Mouse (Mus musculus) Patski (cell line): Measurements from ENCODE around the gene C1qa. TPM values are rescaled to one million over a fixed set of nuclear protein-coding genes. Genes with fewer than 3 reads are reported as not detected.

Source experiments
- ATAC-seq: fragments of 100-300 bp; one replicate; pipeline ENCODE4 v1.8.0; 2021
- CTCF ChIA-PET: fragments of 350-600 bp; sonication (Branson Sonifier 250); formaldehyde crosslinking; loops from one replicate; lab custom pipeline; 2022; ENCODE audit warnings: inconsistent platforms; lab: Charles Lee
- POLR2A ChIA-PET: fragments of 350-600 bp; sonication (Branson Sonifier 250); formaldehyde crosslinking; loops from one replicate; lab custom pipeline; 2022; ENCODE audit warnings: antibody characterized with exemption, inconsistent platforms; lab: Charles Lee
- DNase-seq: peaks from one replicate; pipeline ENCODE4 v3.0.0-alpha.2; 2011; ENCODE audit warnings: low read depth, low spot score
- H3K27me3 ChIP-seq: fragments of 371-371 bp; one replicate; pipeline ENCODE4 v1.5.1; 2021
- CTCF ChIP-seq: fragments of 100-300 bp; IDR thresholded peaks from one replicate; pipeline ENCODE4 v1.5.1; 2021
- in situ Hi-C: fragments of 300-500 bp; cut with MboI; formaldehyde crosslinking; loops from 3 replicates; pipeline ENCODE4 v1.11.1; 2018; ENCODE audit warnings: low pct_unique_long_range_greater_than_20kb, mixed read lengths
- polyA plus RNA-seq: library from polyadenylated mRNA; unstranded; gene quantifications from one replicate; pipeline ENCODE4 v1.2.3, GENCODE M21; 2021

C1qa gene
- polyA plus RNA-seq, 1 experiment from 2014 or later: not detected

GRCm38 (mm10) chr4:136899154-136899553 is 551 bp upstream of the C1qa start:
- no peak for TF ChIP-seq CTCF
- no peak for ATAC-seq
- ChIA-PET CTCF (no interaction called here), POLR2A (no interaction called here)
- in situ Hi-C loops: loop anchor here (10.0 kb wide), 1 partner anchor 406 kb away; no protein-coding TSS in a partner anchor
- peaks cover 7% of the 10 kb centered on the region for H3K27me3 ChIP-seq
- DNase-seq: no peak

GRCm38 (mm10) chr4:136898084-136898598 is 462 bp downstream of the C1qa start:
- DNase-seq: no peak
- in situ Hi-C loops: loop anchor here (10.0 kb wide), 1 partner anchor 407 kb away; no protein-coding TSS in a partner anchor
- CTCF ChIA-PET: no interaction called here
- no peak for ATAC-seq
- POLR2A ChIA-PET: no interaction called here
- H3K27me3 ChIP-seq: peaks cover 7% of the 10 kb centered on the region
- TF ChIP-seq CTCF: no peak

- no peak for DNase-seq
- ChIA-PET CTCF (no interaction called here), POLR2A (no interaction called here)
- in situ Hi-C loops: loop anchor here (10.0 kb wide), 1 partner anchor 408 kb away; no protein-coding TSS in a partner anchor
- ATAC-seq: no peak
- TF ChIP-seq CTCF: no peak
- peaks cover 10% of the 10 kb centered on the region for H3K27me3 ChIP-seq
Measured at GRCm38 (mm10) chr4:136896461-136896860, 2.1 kb downstream of the C1qa start.

- in situ Hi-C loops: loop anchor here (10.0 kb wide), 1 partner anchor 409 kb away; no protein-coding TSS in a partner anchor
- ChIA-PET POLR2A (no interaction called here), CTCF (no interaction called here)
- TF ChIP-seq CTCF: no peak
- H3K27me3 ChIP-seq: peaks cover 16% of the 10 kb centered on the region
- ATAC-seq (no peak), DNase-seq (no peak)
Measured at GRCm38 (mm10) chr4:136895861-136896260, 2.7 kb downstream of the C1qa start.

GRCm38 (mm10) chr4:136894821-136895220 is 3.8 kb downstream of the C1qa start:
- ChIA-PET POLR2A (no interaction called here), CTCF (no interaction called here)
- in situ Hi-C loops: loop anchor here (10.0 kb wide), 1 partner anchor 410 kb away; no protein-coding TSS in a partner anchor
- DNase-seq: no peak
- peaks cover 26% of the 10 kb centered on the region for H3K27me3 ChIP-seq
- no peak for ATAC-seq
- no peak for TF ChIP-seq CTCF

DNA sequence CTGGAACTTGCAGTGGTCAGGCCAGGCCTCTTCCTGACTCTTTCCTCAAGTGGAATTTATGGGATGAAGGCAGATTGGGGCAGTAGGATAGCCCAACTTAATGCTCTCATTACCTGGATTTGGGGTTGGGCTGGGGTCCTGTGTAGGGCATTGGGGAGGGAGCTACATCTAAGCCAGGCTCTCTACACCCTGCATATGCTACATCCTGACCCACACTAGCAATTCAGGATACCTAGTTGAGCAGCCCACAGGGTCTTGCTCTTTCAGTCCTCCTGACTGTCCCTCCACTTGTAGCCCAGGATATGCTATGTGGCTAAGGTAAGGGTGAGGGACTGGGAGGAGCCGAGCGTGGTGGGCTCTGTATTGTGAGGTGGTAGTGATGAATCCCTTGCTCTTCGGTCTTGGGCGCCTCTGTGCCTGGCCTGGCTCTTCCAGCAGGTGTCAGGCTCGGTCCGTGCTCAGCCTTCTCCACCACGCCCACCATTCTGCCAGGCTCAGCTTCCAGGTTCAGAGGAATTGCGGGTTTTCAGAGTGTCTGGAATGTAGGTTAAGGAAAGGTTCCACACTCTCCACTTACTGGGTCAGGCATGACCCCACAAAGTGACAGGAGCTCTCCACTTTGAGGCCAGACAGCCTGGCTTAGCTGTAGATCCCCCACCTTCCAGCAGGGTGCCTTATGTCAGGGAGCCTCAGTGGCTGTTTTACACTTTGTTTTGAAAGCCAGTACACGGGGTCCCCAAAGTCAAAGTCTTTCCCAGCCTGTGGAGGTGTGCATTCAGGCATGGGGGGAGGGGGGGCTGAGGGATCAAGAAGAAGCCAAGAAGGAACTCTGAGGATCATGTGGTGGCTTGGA is 4.7 kb downstream of the C1qa start:
- ATAC-seq (no peak), DNase-seq (no peak)
- no peak for TF ChIP-seq CTCF
- H3K27me3 ChIP-seq: peaks cover 27% of the 10 kb centered on the region
- in situ Hi-C loops: loop anchor here (10.0 kb wide), 1 partner anchor 411 kb away; no protein-coding TSS in a partner anchor
- ChIA-PET POLR2A (interaction anchor here (0.6 kb wide), 1 partner anchor 222 kb away, joined by 9 read pairs; no protein-coding TSS in a partner anchor), CTCF (no interaction called here)

- in situ Hi-C loops: loop anchor here (10.0 kb wide), 1 partner anchor 412 kb away; no protein-coding TSS in a partner anchor
- POLR2A ChIA-PET: no interaction called here
- no peak for ATAC-seq
- TF ChIP-seq CTCF: no peak
- peaks cover 27% of the 10 kb centered on the region for H3K27me3 ChIP-seq
- CTCF ChIA-PET: no interaction called here
- DNase-seq: no peak
Measured at GRCm38 (mm10) chr4:136892811-136893210, 5.8 kb downstream of the C1qa start, which contains the start of gene C1qc. TSS of gene C1qc (minus strand) at chr4:136893065.

DNA sequence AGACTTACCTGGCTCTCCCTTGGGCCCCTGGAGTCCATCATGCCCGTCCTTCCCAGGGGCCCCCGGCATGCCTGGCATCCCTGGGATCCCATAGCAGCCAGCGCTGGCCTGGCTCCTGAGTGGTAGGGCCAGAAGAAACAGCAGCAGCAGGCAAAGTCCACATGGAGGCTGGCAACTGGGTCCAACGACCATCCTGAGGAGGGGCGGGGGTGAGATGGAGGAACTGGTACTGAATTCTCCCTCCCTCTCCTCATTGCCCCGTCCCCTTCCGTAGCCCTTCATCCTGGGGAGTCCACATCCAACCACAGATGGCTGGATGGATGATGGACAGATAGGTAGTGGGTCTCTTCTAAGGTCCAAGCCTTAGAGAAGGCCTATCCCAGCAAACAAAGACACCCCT is 6.2 kb downstream of the C1qa start:
- TF ChIP-seq CTCF: no peak

GRCm38 (mm10) chr4:136891115-136891514 is 7.5 kb downstream of the C1qa start:
- no peak for TF ChIP-seq CTCF
- CTCF ChIA-PET: no interaction called here
- in situ Hi-C loops: loop anchor here (10.0 kb wide), 1 partner anchor 414 kb away; no protein-coding TSS in a partner anchor
- no peak for ATAC-seq
- DNase-seq: no peak
- H3K27me3 ChIP-seq: peaks cover 20% of the 10 kb centered on the region
- POLR2A ChIA-PET: no interaction called here

More for the DNA sequence above, 6.2 kb downstream of the C1qa start:
- H3K27me3 ChIP-seq: peaks cover 25% of the 10 kb centered on the region
- DNase-seq (no peak), ATAC-seq (no peak)
- POLR2A ChIA-PET: no interaction called here
- in situ Hi-C loops: loop anchor here (10.0 kb wide), 1 partner anchor 412 kb away; no protein-coding TSS in a partner anchor
- CTCF ChIA-PET: no interaction called here

- ChIA-PET CTCF (no interaction called here), POLR2A (no interaction called here)
- DNase-seq (no peak), ATAC-seq (no peak)
- in situ Hi-C loops: loop anchor here (10.0 kb wide), 1 partner anchor 415 kb away; no protein-coding TSS in a partner anchor
- TF ChIP-seq CTCF: no peak
- peaks cover 26% of the 10 kb centered on the region for H3K27me3 ChIP-seq
Measured at GRCm38 (mm10) chr4:136889981-136890380, 8.6 kb downstream of the C1qa start.
